Mouse (Mus musculus) hindbrain, embryonic 12.5 days (tissue): Measurements from ENCODE around the gene Hnrnpk. TPM values are rescaled to one million over a fixed set of nuclear protein-coding genes. Genes with fewer than 3 reads are reported as not detected.

Experiments
- ATAC-seq: fragments of 200-750 bp; cut with Nextera tagmentation; 2 replicates; pipeline ENCODE4 v1.8.0; 2017; ENCODE audit warnings: moderate TSS enrichment; ENCODE audit not compliant: low FRiP score
- H3K27ac ChIP-seq: fragments of 300-500 bp; sonication (generic); 2 replicates; pipeline ENCODE4 v1.5.1; 2016; ENCODE audit warnings: mild to moderate bottlenecking
- H3K27me3 ChIP-seq: fragments of 300-500 bp; sonication (generic); 2 replicates; pipeline ENCODE4 v1.6.1; 2016; ENCODE audit warnings: mild to moderate bottlenecking
- H3K36me3 ChIP-seq: fragments of 300-500 bp; sonication (generic); 2 replicates; pipeline ENCODE4 v1.6.1; 2016; ENCODE audit warnings: mild to moderate bottlenecking
- H3K4me1 ChIP-seq: fragments of 300-500 bp; sonication (generic); 2 replicates; pipeline ENCODE4 v1.6.1; 2016
- H3K4me2 ChIP-seq: fragments of 300-500 bp; sonication (generic); replicated peaks from 2 replicates; pipeline ENCODE4 v1.6.1; 2016; ENCODE audit warnings: mild to moderate bottlenecking
- H3K4me3 ChIP-seq: fragments of 300-500 bp; sonication (generic); 2 replicates; pipeline ENCODE4 v1.5.1; 2016; ENCODE audit warnings: mild to moderate bottlenecking
- H3K9ac ChIP-seq: fragments of 300-500 bp; sonication (generic); 2 replicates; pipeline ENCODE4 v1.6.1; 2016; ENCODE audit warnings: mild to moderate bottlenecking, moderate library complexity
- H3K9me3 ChIP-seq: fragments of 300-500 bp; sonication (generic); replicated peaks from 2 replicates; pipeline ENCODE4 v1.6.1; 2016; ENCODE audit warnings: mild to moderate bottlenecking
- WGBS: fragments of 180-500 bp; shearing (Covaris S2); methylation state at CpG from one replicate; pipeline ENCODE4 v1.1.7; 2016; 5-methylcytosine and 5-hydroxymethylcytosine counted together
- microRNA counts: library from miRNA; unstranded; fragments of <30 nt; microRNA quantifications from one replicate; lab custom pipeline; 2017
- microRNA-seq: library from miRNA; unstranded; fragments of <30 nt; microRNA quantifications from one replicate; pipeline ENCODE4, GENCODE M21; 2017
- polyA plus RNA-seq: library from polyadenylated mRNA; unstranded; fragments of >200 nt; fragmentation: Nextera tagmentation; extraction: Ambion mirVana; gene quantifications from 2 replicates; pipeline ENCODE4 v1.2.1, GENCODE M21; 2016

The Hnrnpk gene
- polyA plus RNA-seq, 1 experiment from 2014 or later: 1,934 TPM

- no peaks in the 10 kb centered on the region; the same call in 1 of the 2 replicates for H3K27me3 ChIP-seq
- peak within 1 kb of the TSS; percentile 98 for H3K4me2 ChIP-seq
- 0 out of 2 replicates have a peak, but pooled peaks cover 4% of the 10 kb centered on the region for H3K4me1 ChIP-seq
- H3K27ac ChIP-seq: 0 out of 2 replicates have a peak within 1 kb of the TSS, but pooled peaks have one; percentile 17
- peak; percentile 98 for ATAC-seq
- H3K9me3 ChIP-seq: no peaks in the 10 kb centered on the region
- no peaks in the 10 kb centered on the region for H3K36me3 ChIP-seq
- 1% methylated on average over 53 of the region's 85 CpGs for WGBS
- peak within 1 kb of the TSS; percentile 78 for H3K4me3 ChIP-seq
- H3K9ac ChIP-seq: peak within 1 kb of the TSS; percentile 81
Observed at GRCm38 (mm10) chr13:58358629-58359303, 44.4 kb downstream of the Hnrnpk start, which contains the start of gene Kif27. Gene Kif27 (minus strand): TSS chr13:58359122.

GRCm38 (mm10) chr13:58352996-58353395, 50.1 kb downstream of the Hnrnpk start:
- no peak overlapping the region for H3K27ac ChIP-seq
- H3K9ac ChIP-seq: no peak overlapping the region
- H3K4me3 ChIP-seq: no peak overlapping the region
- H3K4me1 ChIP-seq: no peaks in the 10 kb centered on the region
- H3K27me3 ChIP-seq: no peaks in the 10 kb centered on the region; the same call in 1 of the 2 replicates
- H3K9me3 ChIP-seq: no peaks in the 10 kb centered on the region
- no peak overlapping the region for H3K4me2 ChIP-seq
- H3K36me3 ChIP-seq: no peaks in the 10 kb centered on the region
- ATAC-seq: no peak

DNA sequence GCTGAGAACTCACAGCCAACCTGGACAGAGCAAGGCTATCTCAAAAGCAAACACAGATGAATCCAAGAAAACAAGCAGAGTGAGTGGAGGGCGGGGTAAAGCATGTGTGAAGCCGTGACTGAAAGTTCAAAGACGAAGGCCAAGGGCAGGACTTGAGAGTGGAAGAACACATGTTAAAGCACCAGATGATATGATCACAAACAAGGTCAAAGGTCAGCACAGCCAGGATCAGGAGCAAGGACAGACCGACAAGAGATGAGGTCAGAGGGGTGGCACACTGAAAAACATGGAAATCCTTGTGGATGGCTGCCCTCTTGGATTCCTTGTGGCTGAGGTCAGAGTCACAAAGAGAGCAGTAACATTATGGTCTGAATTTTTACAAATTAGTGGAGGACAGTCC, 52.5 kb downstream of the Hnrnpk start:
- Histone ChIP-seq H3K27ac (no peak overlapping the region), H3K4me3 (no peak overlapping the region), H3K36me3 (no peaks in the 10 kb centered on the region), H3K27me3 (no peaks in the 10 kb centered on the region), H3K4me1 (no peaks in the 10 kb centered on the region), H3K4me2 (no peak overlapping the region), H3K9ac (no peak overlapping the region), H3K9me3 (no peaks in the 10 kb centered on the region)
- ATAC-seq: no peak
- WGBS: 67% methylated on average over 4 of the region's 4 CpGs

GRCm38 (mm10) chr13:58344505-58344904, 58.6 kb downstream of the Hnrnpk start:
- Histone ChIP-seq H3K9ac (no peak overlapping the region), H3K9me3 (no peaks in the 10 kb centered on the region), H3K27ac (no peak overlapping the region), H3K4me2 (no peak overlapping the region), H3K27me3 (no peaks in the 10 kb centered on the region), H3K4me3 (no peak overlapping the region), H3K36me3 (no peaks in the 10 kb centered on the region), H3K4me1 (no peaks in the 10 kb centered on the region)
- 81% methylated on average over 9 of the region's 9 CpGs for WGBS
- ATAC-seq: no peak

MicroRNA genes within 50 kb of the gene (microRNA counts, 519-probe panel; counts per million panel counts)
- microRNA mmu-miR-7a (lab: Ali Mortazavi, UCI): 4,652 counts per million, percentile 88 among the panel's probes with 10 or more counts

Small RNAs within 50 kb of the gene (microRNA-seq; reads per million reads assigned to microRNA genes)
- gene Mir7-1: 351 reads per million, percentile 62 among the genes with 10 or more reads in this experiment

Other genes starting within 250 kb of the Hnrnpk start
- 62.0 and 68.1 TPM in 2 replicates for gene Idnk, start 245.7 kb downstream of the Hnrnpk start, polyA plus RNA-seq
- 161 and 169 TPM in 2 replicates for gene Ubqln1, start 187.7 kb downstream of the Hnrnpk start, polyA plus RNA-seq
- 42.7 and 44.0 TPM in 2 replicates for gene Gkap1, start 127.6 kb downstream of the Hnrnpk start, polyA plus RNA-seq
- gene Kif27, start 44.2 kb downstream of the Hnrnpk start, polyA plus RNA-seq: 2.4 and 2.5 TPM in 2 replicates
- 24.1 and 27.3 TPM in 2 replicates for gene 2210016F16Rik, start 18.1 kb downstream of the Hnrnpk start, polyA plus RNA-seq
- gene Rmi1, start 1.1 kb downstream of the Hnrnpk start, polyA plus RNA-seq: 29.6 and 32.1 TPM in 2 replicates
- not detected in 2 replicates for gene Slc28a3, start 207.5 kb upstream of the Hnrnpk start, polyA plus RNA-seq